Mouse (Mus musculus) monocyte, adult 5-6 weeks (primary cell): ENCODE data around the gene Dnah7c. TPM values are rescaled to one million over a fixed set of nuclear protein-coding genes. Genes with fewer than 3 reads are reported as not detected.

Experiments
- ATAC-seq: fragments of 153-309, 156-312 bp; replicated peaks from 2 replicates; pipeline ENCODE4 v1.8.0; 2017; ENCODE audit warnings: mild to moderate bottlenecking; ENCODE audit not compliant: low TSS enrichment, insufficient number of reproducible peaks, severe bottlenecking, poor library complexity, low FRiP score
- total RNA-seq: library from RNA; stranded (forward); fragments of 200-1000, 200-491, 200-594 nt; gene quantifications from 3 replicates; pipeline ENCODE4 v1.2.3, GENCODE M21; 2017

Gene Dnah7c
- total RNA-seq, 1 experiment from 2014 or later = not detected

GRCm38 (mm10) chr1:46849758-46850157 is 424.4 kb downstream of the Dnah7c start:
- ATAC-seq = peak; percentile 36

- ATAC-seq = no peak
Measured at GRCm38 (mm10) chr1:46851586-46851985, 426.2 kb downstream of the Dnah7c start.

DNA sequence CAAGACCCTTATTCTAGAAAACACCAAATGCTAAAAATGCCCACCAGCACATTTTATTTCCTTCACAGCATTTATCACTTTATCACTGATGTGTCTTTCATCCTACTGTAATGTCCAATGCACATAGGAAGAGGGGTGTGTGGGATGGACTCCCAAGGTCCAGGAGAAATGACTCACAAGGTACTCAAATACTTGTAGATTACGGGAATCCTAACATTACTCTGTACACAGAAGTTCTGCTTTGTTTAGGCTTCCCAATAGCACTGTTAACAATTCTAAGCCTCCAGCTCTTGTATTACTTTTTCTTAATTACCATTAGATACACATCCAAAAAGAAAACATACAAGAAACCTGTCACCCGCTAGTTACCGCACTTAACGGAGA is 426.8 kb downstream of the Dnah7c start:
- no peak for ATAC-seq

- ATAC-seq = 0 out of 2 replicates have a peak, but pooled peaks have one; percentile 18
Measured at GRCm38 (mm10) chr1:46852600-46853272, 427.3 kb downstream of the Dnah7c start.

DNA sequence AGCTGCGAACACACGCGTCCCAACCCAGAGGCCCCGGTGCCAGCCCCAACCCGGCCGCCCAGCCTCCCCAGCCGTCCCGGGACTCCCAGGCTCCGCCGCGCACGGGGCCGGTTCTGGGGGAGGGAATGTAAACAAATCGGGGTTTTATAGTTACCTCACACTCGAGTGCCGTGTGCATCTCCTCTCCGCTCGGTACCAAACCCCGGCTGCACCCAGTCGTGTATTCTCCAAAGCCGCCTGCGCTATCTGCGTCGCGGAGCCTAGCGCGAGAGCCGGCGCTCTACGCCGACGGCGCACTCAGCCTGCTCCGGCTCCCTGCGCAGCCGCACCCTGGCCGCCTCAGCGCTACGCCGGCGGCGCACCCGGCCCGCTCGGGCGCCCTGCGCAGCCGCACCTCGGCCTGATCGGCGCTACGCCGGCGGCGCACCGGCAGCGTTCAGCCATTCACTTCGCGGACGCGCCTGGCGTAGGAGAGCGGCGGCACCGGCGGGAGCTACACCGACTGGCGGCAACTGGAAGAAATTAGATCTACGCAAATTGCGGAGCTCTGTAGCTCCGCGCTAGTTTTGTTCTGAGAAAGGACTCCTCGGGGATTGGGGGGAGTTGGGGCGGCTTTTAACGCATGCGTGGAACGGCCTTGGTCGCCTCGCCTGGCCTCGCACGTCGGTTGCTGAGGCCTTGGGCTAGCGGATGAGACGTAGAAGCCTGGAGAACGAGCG is 428.1 kb downstream of the Dnah7c start:
- ATAC-seq = peak; percentile 80

DNA sequence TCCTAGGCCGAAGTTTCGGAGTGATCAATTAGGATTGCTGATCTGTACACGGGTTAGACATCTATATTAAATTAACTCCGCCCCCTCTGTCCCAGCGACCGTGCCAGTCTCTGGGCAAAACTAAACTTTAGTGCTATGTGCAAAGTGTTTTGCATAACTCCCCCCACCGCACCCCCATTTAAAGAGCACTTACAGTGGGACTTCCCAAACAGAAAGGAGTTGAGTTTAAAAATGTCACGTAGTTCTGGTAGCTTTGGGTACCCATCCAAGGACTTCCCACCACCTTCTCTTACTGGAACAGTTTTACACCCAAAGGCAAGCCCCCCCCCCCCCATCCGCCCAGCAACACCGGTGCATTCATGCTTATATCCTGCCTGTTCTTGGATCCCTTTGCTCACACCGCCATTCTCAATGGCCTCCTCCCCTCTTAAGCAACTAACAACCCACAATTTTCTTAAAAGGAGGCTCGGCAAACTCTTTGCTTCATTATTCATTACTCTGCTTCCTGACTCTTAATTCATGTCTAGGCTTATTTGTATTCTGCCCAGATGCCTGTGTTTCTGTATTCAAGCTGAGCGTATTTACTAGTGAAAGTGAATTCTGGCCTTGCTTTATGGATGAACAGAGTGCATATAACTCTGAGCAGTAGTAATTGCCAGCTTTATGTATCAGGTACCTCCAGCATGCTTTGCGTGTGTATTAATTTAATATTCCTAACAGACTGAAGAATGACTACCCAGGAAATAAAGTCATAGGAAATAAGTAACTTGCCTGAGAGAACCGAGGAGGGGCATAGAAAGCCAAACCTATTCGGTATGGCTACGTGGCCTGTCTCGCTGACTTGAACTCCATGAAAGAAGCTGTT is 428.9 kb downstream of the Dnah7c start:
- peak; percentile 72 for ATAC-seq

GRCm38 (mm10) chr1:46856498-46856897 is 431.1 kb downstream of the Dnah7c start:
- ATAC-seq = no peak
